Mouse (Mus musculus) ES-E14 (cell line): Measurements from ENCODE around the gene Tmub1. TPM values are rescaled to one million over a fixed set of nuclear protein-coding genes. Genes with fewer than 3 reads are reported as not detected.
A peak's percentile ranks its signal among the peaks of the same experiment; 100 is the strongest.

ENCODE experiments used
- DNase-seq: peaks from one replicate; pipeline ENCODE4 v3.0.0-alpha.2; 2013; ENCODE audit warnings: low read depth, low spot score
- H3K27ac ChIP-seq: 2 replicates; pipeline ENCODE4 v1.5.1; 2012; ENCODE audit warnings: low read depth, mild to moderate bottlenecking, low read length, moderate library complexity, mixed read lengths; ENCODE audit not compliant: poor library complexity, insufficient read depth, severe bottlenecking
- H3K36me3 ChIP-seq: 2 replicates; pipeline ENCODE4 v1.6.1; 2012; ENCODE audit warnings: mild to moderate bottlenecking, low read length, moderate library complexity, mixed read lengths; ENCODE audit not compliant: control insufficient read depth, poor library complexity, insufficient read depth, severe bottlenecking
- H3K4me1 ChIP-seq, 2 experiments: fragments of 150-350 bp in 1 of 2; sonication (generic) in 1 of 2; 2 replicates each; pipeline ENCODE4 v1.6.1; 2012; ENCODE audit warnings: low read length in 2 of 2, mild to moderate bottlenecking in 1 of 2, mixed read lengths in 1 of 2; ENCODE audit not compliant: control insufficient read depth in 2 of 2, insufficient read depth in 2 of 2, poor library complexity in 1 of 2
- H3K4me3 ChIP-seq, 2 experiments: fragments of 150-350 bp in 1 of 2; sonication (generic) in 1 of 2; 2 replicates each; pipeline ENCODE4 v1.5.1; 2012; ENCODE audit warnings: low read length in 2 of 2, low read depth in 1 of 2, mild to moderate bottlenecking in 1 of 2, mixed read lengths in 1 of 2; ENCODE audit not compliant: insufficient read depth in 1 of 2, poor library complexity in 1 of 2, severe bottlenecking in 1 of 2
- H3K9ac ChIP-seq: 2 replicates; pipeline ENCODE4 v1.6.1; 2012; ENCODE audit warnings: low read depth, mild to moderate bottlenecking, low read length, mixed read lengths; ENCODE audit not compliant: poor library complexity, insufficient read depth, severe bottlenecking
- H3K9me3 ChIP-seq: fragments of 150-350 bp; sonication (generic); 2 replicates; pipeline ENCODE4 v1.6.1; 2012; ENCODE audit warnings: low read depth, mild to moderate bottlenecking, low read length; ENCODE audit not compliant: control insufficient read depth, insufficient read depth
- CHD2 ChIP-seq: IDR thresholded peaks from 2 replicates; pipeline ENCODE4 v1.6.1; 2014; ENCODE audit warnings: mild to moderate bottlenecking, low read depth, low read length, inconsistent platforms
- HCFC1 ChIP-seq: IDR thresholded peaks from 2 replicates; pipeline ENCODE4 v1.6.1; 2012; ENCODE audit warnings: low read length, inconsistent platforms, borderline replicate concordance; ENCODE audit not compliant: insufficient read depth
- MAFK ChIP-seq: IDR thresholded peaks from 2 replicates; pipeline ENCODE4 v1.6.1; 2014; ENCODE audit warnings: mild to moderate bottlenecking, low read depth, low read length, inconsistent platforms; ENCODE audit not compliant: insufficient read depth
- ZC3H11A ChIP-seq: IDR thresholded peaks from 2 replicates; pipeline ENCODE4 v1.6.1; 2012; ENCODE audit warnings: low read depth, mild to moderate bottlenecking, inconsistent platforms, low read length, borderline replicate concordance
- ZNF384 ChIP-seq: IDR thresholded peaks from 2 replicates; pipeline ENCODE4 v1.6.1; 2012; ENCODE audit warnings: low read depth, low read length, inconsistent platforms
- in situ Hi-C, 2 experiments: fragments of 600-800 bp; cut with MboI; formaldehyde crosslinking; loops; one replicate each; pipeline ENCODE4 v1.15.1; 2025; ENCODE audit warnings: low sequenced_read_pairs in 2 of 2, inconsistent platforms in 1 of 2; ENCODE audit not compliant: unreplicated experiment in 2 of 2
- total RNA-seq: library from RNA; depleted of rRNA; stranded (reverse); fragments of 300-350 nt; gene quantifications from 2 replicates; pipeline ENCODE4 v1.2.3, GENCODE M21; 2012

Tmub1 gene
- total RNA-seq, 1 experiment, result 7.8 TPM

- peaks cover 6 to 9% of the 10 kb centered on the region in 2 experiments; a peak in 2 of 4 replicates for H3K4me1 ChIP-seq
- no peak overlapping the region for H3K27ac ChIP-seq
- DNase-seq, result no peak
- in situ Hi-C loops, result no loop called here
- no peak for TF ChIP-seq MAFK
- TF ChIP-seq HCFC1, result no peak
- no peak for TF ChIP-seq ZNF384
- TF ChIP-seq ZC3H11A, result no peak
- TF ChIP-seq CHD2, result no peak
- peaks cover 41% of the 10 kb centered on the region for H3K36me3 ChIP-seq
- no peaks in the 10 kb centered on the region for H3K9me3 ChIP-seq
- no peak overlapping the region for H3K4me3 ChIP-seq
- H3K9ac ChIP-seq, result no peak overlapping the region
Measured at GRCm38 (mm10) chr5:24490413-24490920, 42.8 kb upstream of the Tmub1 start.

GRCm38 (mm10) chr5:24486738-24487137 lies 39.1 kb upstream of the Tmub1 start:
- Histone ChIP-seq H3K4me3 (no peak overlapping the region), H3K27ac (no peak overlapping the region), H3K9me3 (no peaks in the 10 kb centered on the region), H3K36me3 (peaks cover 42% of the 10 kb centered on the region), H3K4me1 (peaks cover 10 to 25% of the 10 kb centered on the region in 2 experiments; a peak in 3 of 4 replicates), H3K9ac (no peak overlapping the region)
- in situ Hi-C loops, result no loop called here
- DNase-seq, result no peak
- no peak for TF ChIP-seq HCFC1
- TF ChIP-seq CHD2, result no peak

- TF ChIP-seq MAFK (no peak), HCFC1 (no peak), CHD2 (no peak), ZC3H11A (no peak), ZNF384 (no peak)
- peaks cover 42% of the 10 kb centered on the region for H3K36me3 ChIP-seq
- no peak overlapping the region for H3K9ac ChIP-seq
- H3K4me3 ChIP-seq, result no peak overlapping the region
- no peaks in the 10 kb centered on the region for H3K9me3 ChIP-seq
- H3K4me1 ChIP-seq, result peaks cover 13 to 29% of the 10 kb centered on the region in 2 experiments; a peak in 3 of 4 replicates
- H3K27ac ChIP-seq, result no peak overlapping the region
- DNase-seq, result peak; percentile 82
- in situ Hi-C loops, result no loop called here
Measured at GRCm38 (mm10) chr5:24486097-24486496, 38.4 kb upstream of the Tmub1 start.

- TF ChIP-seq HCFC1, result no peak
- TF ChIP-seq MAFK, result no peak
- no peak for TF ChIP-seq CHD2
- no peak for TF ChIP-seq ZC3H11A
- TF ChIP-seq ZNF384, result no peak
- Histone ChIP-seq H3K27ac (no peak overlapping the region), H3K9ac (peak overlapping the region; percentile 1; the same call in 1 of the 2 replicates), H3K4me1 (peaks cover 13 to 34% of the 10 kb centered on the region in 2 experiments; a peak in 3 of 4 replicates), H3K36me3 (peaks cover 45% of the 10 kb centered on the region; the same call in 1 of the 2 replicates), H3K9me3 (no peaks in the 10 kb centered on the region), H3K4me3 (peak overlapping the region; percentile 44 to 58)
- no peak for DNase-seq
- in situ Hi-C loops, result no loop called here
Measured at GRCm38 (mm10) chr5:24484963-24485362, 37.3 kb upstream of the Tmub1 start.

- in situ Hi-C loops, result no loop called here
- H3K27ac ChIP-seq, result 0 out of 2 replicates have a peak overlapping the region, but pooled peaks have one; percentile 3
- no peak for TF ChIP-seq MAFK
- no peak for TF ChIP-seq ZNF384
- TF ChIP-seq ZC3H11A, result peak; percentile 38; the same call in 1 of the 2 replicates
- peak; percentile 30; the same call in 1 of the 2 replicates for TF ChIP-seq HCFC1
- H3K4me3 ChIP-seq, result peak overlapping the region; percentile 41 to 48; a peak in 3 of 4 replicates
- peaks cover 13 to 39% of the 10 kb centered on the region in 2 experiments; a peak in 3 of 4 replicates for H3K4me1 ChIP-seq
- peak; percentile 81 for DNase-seq
- peaks cover 47% of the 10 kb centered on the region; the same call in 1 of the 2 replicates for H3K36me3 ChIP-seq
- no peaks in the 10 kb centered on the region for H3K9me3 ChIP-seq
- H3K9ac ChIP-seq, result peak overlapping the region; percentile 27; the same call in 1 of the 2 replicates
Measured at GRCm38 (mm10) chr5:24483326-24483725, 35.7 kb upstream of the Tmub1 start.
